Mouse (Mus musculus): ENCODE results near the gene Pacrg. TPM values are rescaled to one million over a fixed set of nuclear protein-coding genes. Genes with fewer than 3 reads are reported as not detected.

Pacrg gene
- total and polyA plus RNA-seq, 3 experiments: not detected

DNA sequence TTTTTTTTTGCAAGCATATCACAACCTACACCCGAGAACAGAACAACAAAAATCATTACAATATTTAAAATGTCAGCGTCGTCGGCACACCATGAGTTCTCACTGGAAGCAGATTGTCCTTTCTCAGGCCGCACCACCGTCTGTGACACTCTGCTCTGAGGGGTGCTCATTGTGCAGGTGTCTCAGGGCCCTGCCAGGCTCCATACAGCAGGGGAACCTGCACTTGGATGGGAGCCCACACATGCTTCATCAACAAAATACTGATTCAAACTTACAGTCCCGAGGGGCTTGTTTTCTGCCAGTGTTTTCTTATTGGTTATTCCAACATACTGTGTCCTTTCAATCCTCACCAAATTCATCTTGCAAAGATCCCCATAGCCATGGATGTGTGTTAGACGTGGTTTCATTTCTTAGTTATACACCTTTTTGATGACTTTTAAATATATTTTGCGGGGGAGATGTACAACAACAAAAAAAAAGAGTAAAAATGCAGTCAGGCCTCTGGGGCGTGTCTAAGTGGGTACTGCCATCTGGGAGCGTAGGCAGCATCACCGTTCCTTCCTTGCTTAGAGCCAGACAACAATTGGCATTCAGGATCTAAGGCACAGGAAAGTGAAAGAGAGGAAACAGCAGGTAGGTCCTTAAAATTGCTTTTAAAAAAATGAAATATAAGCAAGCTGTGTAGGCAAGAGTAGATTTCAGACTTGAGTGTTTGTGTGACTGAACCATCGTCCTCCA is 32.7 kb downstream of the Pacrg start:
- Histone ChIP-seq H3K9ac (ENCODE audit: control insufficient read depth, low read depth, low read length, poor library complexity, severe bottlenecking) (no peak overlapping the region), H3K36me3 (ENCODE audit: control insufficient read depth in 1 of 2, insufficient read depth in 2 of 2, low read length in 2 of 2) (no peaks in the 10 kb centered on the region), H3K4me3 (ENCODE audit: control insufficient read depth in 1 of 2, insufficient read depth in 1 of 2, low read depth in 2 of 2, low read length in 2 of 2) (no peak overlapping the region), H3K27ac (ENCODE audit: control insufficient read depth, low read depth, low read length) (no peak overlapping the region), H3K4me1 (ENCODE audit: control insufficient read depth in 1 of 2, insufficient read depth in 2 of 2, low read length in 2 of 2) (no peaks in the 10 kb centered on the region), H3K79me2 (ENCODE audit: control insufficient read depth, insufficient read depth, low read length, poor library complexity) (no peaks in the 10 kb centered on the region), H3K9me3 (replicated peaks; ENCODE audit: insufficient read depth, low read length) (no peaks in the 10 kb centered on the region), H3K27me3 (ENCODE audit: control insufficient read depth in 1 of 2, insufficient read depth in 2 of 2, low read length in 2 of 2) (no peaks in the 10 kb centered on the region; a peak in 3 of 4 replicates)
- TF ChIP-seq USF1 (IDR thresholded peaks at IDR 0.05; ENCODE audit: low read depth, low read length) (no peak), MAFK (IDR thresholded peaks at IDR 0.05; ENCODE audit: borderline replicate concordance, low read depth, low read length) (no peak), BHLHE40 (IDR thresholded peaks at IDR 0.05; ENCODE audit: borderline replicate concordance, low read depth, low read length) (no peak), CHD1 (IDR thresholded peaks at IDR 0.05; ENCODE audit: low read depth, low read length) (no peak), GABPA (IDR thresholded peaks at IDR 0.05; ENCODE audit: low read depth, low read length) (no peak), ZC3H11A (IDR thresholded peaks at IDR 0.05; ENCODE audit: low read depth, low read length) (no peak), MAX (IDR thresholded peaks at IDR 0.05; ENCODE audit: low read length) (no peak), NELFE (IDR thresholded peaks at IDR 0.05; ENCODE audit: low read depth, low read length) (no peak)
- DNase-seq (ENCODE audit: low read depth, low spot score): no peak

GRCm38 (mm10) chr17:10806692-10807091 is 33.4 kb downstream of the Pacrg start:
- H3K36me3 ChIP-seq (ENCODE audit: control insufficient read depth in 1 of 2, insufficient read depth in 2 of 2, low read length in 2 of 2): no peaks in the 10 kb centered on the region
- H3K4me1 ChIP-seq (ENCODE audit: control insufficient read depth in 1 of 2, insufficient read depth in 2 of 2, low read length in 2 of 2): no peaks in the 10 kb centered on the region
- H3K79me2 ChIP-seq (ENCODE audit: control insufficient read depth, insufficient read depth, low read length, poor library complexity): no peaks in the 10 kb centered on the region
- H3K27ac ChIP-seq (ENCODE audit: control insufficient read depth, low read depth, low read length): no peak overlapping the region
- H3K9ac ChIP-seq (ENCODE audit: control insufficient read depth, low read depth, low read length, poor library complexity, severe bottlenecking): no peak overlapping the region
- no peaks in the 10 kb centered on the region for H3K9me3 ChIP-seq (replicated peaks; ENCODE audit: insufficient read depth, low read length)
- no peak for TF ChIP-seq POLR2A (IDR thresholded peaks at IDR 0.05; ENCODE audit: control insufficient read depth in 1 of 2, insufficient read depth in 1 of 2, low read depth in 1 of 2, low read length in 2 of 2, poor library complexity in 1 of 2)
- no peak for TF ChIP-seq POLR2AphosphoS5 (IDR thresholded peaks at IDR 0.05; ENCODE audit: borderline replicate concordance, low read depth, low read length)
- no peak for TF ChIP-seq MAX (IDR thresholded peaks at IDR 0.05; ENCODE audit: low read length)
- TF ChIP-seq USF2 (IDR thresholded peaks at IDR 0.05; ENCODE audit: borderline replicate concordance in 1 of 2, insufficient read depth in 1 of 2, low read depth in 1 of 2, low read length in 2 of 2): no peak
- no peak for TF ChIP-seq NRF1 (IDR thresholded peaks at IDR 0.05; ENCODE audit: insufficient read depth, low read depth, low read length, poor library complexity, severe bottlenecking)
- TF ChIP-seq MAFK (IDR thresholded peaks at IDR 0.05; ENCODE audit: borderline replicate concordance, low read depth, low read length): no peak
- TF ChIP-seq ZC3H11A (IDR thresholded peaks at IDR 0.05; ENCODE audit: low read depth, low read length): no peak
- no peak for TF ChIP-seq USF1 (IDR thresholded peaks at IDR 0.05; ENCODE audit: low read depth, low read length)
- no peak for TF ChIP-seq CTCF (IDR thresholded peaks at IDR 0.05 in 2 of 3, conservative IDR thresholded peaks at IDR 0.05 in 1 of 3; ENCODE audit: control insufficient read depth in 1 of 3, insufficient read depth in 1 of 3, low read depth in 2 of 3, low read length in 3 of 3, poor library complexity in 1 of 3, severe bottlenecking in 1 of 3)
- TF ChIP-seq MYB (IDR thresholded peaks at IDR 0.05; ENCODE audit: low read depth, low read length): no peak
- no peak for TF ChIP-seq MYC (IDR thresholded peaks at IDR 0.05; ENCODE audit: low read depth, low read length)
- TF ChIP-seq RAD21 (IDR thresholded peaks at IDR 0.05; ENCODE audit: low read depth, low read length): no peak
- TF ChIP-seq TAL1 (IDR thresholded peaks at IDR 0.05; ENCODE audit: low read length): no peak
- TF ChIP-seq EP300 (IDR thresholded peaks at IDR 0.05; ENCODE audit: low read depth in 1 of 2, low read length in 2 of 2): no peak
- no peak for TF ChIP-seq KAT2A (conservative IDR thresholded peaks at IDR 0.05; ENCODE audit: low read depth, low read length)
- TF ChIP-seq ZNF384 (IDR thresholded peaks at IDR 0.05; ENCODE audit: low read depth, low read length): no peak
- no peak for TF ChIP-seq E2F4 (IDR thresholded peaks at IDR 0.05; ENCODE audit: borderline replicate concordance, low read depth, low read length)
- no peak for TF ChIP-seq JUND (IDR thresholded peaks at IDR 0.05; ENCODE audit: low read depth, low read length)
- TF ChIP-seq POLR2AphosphoS2 (IDR thresholded peaks at IDR 0.05; ENCODE audit: low read length): no peak
- TF ChIP-seq NELFE (IDR thresholded peaks at IDR 0.05; ENCODE audit: low read depth, low read length): no peak
- no peak for DNase-seq (ENCODE audit: low read depth, low spot score)
- no peaks in the 10 kb centered on the region; a peak in 3 of 4 replicates for H3K27me3 ChIP-seq (ENCODE audit: control insufficient read depth in 1 of 2, insufficient read depth in 2 of 2, low read length in 2 of 2)
- no peak overlapping the region for H3K4me3 ChIP-seq (ENCODE audit: control insufficient read depth in 1 of 2, insufficient read depth in 1 of 2, low read depth in 2 of 2, low read length in 2 of 2)

All from MEL (cell line).